Mouse (Mus musculus) 3134 (cell line): ENCODE measurements at regions not wholly inside any gene's neighbourhood (a gene's known extent, or its start where the extent isn't known, plus 50 kb on each side); places are given as distances from the start of the nearest gene placed in this dataset.

ENCODE experiments used
- DNase-seq: peaks from one replicate; pipeline ENCODE4 v3.0.0-alpha.2; 2011; ENCODE audit warnings: low spot score; ENCODE audit not compliant: insufficient read length; ENCODE audit errors: extremely low read depth

DNA sequence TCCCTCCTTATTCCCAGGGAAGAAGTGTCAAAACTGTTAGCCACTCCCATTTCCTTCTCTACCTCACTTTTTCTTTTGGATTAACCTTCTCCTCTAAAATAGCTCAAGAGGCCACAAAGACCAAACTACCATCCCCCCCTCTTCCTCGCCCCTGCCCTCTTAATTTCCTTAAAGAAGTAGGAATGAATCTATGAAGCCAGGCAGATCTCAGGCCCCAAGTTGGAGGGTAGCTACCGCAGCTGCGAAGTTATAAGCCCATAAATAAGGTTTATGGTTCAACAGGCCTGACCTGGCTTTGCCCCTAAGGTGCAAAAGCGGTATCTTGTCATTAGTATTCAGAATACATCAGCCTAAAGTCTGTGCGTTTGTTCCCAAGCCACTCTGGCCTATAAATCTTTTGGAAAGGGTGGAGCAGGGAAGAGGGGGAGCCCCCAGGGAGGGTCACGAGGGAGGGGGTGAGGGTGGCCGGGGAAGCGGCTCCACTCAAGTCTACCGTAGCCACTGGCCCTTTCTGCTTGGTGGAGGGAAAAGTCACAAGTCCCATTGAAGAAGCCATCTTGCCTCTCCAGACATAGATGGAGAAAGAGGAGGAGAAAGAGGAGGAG lies 103.4 kb downstream of the Sox9 start:
- DNase-seq = no peak

DNA sequence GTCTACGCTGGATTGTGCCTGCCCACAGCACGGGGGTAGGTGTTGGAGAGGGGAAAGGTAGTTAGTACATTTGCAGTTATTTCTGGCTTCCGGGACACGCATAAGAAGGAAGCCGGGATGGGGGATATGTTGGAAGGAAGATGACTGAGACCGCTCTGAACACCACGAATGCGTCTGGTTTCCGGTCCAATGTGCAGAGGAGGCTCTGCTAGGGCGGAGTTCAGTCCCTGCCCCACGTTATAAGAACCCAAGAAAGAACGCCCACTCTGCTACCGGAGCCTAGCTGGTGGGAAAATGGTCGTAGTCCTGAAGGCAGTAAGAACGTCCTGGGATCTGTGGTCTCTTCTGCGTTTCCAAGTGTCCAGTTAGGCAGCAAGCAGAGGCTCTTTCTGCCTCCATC lies 104.1 kb downstream of the Sox9 start:
- no peak for DNase-seq

DNA sequence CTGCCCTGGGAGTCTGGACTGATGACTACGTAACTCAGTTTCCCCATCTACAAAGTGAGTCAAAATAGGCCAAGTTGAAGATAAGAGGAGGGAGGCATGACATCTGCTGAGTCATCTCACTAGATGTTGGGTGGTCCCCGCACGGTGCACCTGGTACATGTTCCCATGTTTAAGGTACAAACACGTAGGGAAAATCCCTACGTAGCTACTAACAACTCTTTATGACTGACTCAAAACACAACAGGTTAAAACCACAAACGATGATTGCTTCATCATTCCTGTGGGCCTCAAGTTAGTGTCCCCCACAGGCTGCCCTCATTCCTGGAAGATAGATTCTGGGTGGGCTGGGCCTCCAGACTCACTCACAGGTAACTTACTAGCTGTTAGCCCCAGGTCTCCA lies 107.7 kb downstream of the Sox9 start:
- no peak for DNase-seq

DNA sequence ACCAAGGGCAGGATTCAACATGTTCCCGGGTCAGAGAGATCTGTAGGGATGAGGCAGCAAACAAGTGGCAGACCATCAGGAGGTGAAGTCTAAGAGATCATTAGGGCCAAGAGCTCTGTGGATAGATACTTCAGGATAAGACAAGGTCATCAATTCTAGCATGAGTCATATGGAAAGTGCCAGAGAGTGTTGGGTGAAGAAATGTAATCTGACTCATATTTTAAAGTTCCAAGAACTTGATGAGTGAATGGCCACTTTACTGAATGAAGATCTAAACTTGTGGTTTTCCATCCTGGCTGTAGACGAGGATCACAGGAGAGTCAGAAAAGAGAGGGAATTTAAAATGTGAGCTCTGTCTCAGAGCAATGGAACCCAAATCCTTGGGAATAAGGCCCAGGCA lies 115.6 kb downstream of the Sox9 start:
- peak; percentile 45 for DNase-seq

DNA sequence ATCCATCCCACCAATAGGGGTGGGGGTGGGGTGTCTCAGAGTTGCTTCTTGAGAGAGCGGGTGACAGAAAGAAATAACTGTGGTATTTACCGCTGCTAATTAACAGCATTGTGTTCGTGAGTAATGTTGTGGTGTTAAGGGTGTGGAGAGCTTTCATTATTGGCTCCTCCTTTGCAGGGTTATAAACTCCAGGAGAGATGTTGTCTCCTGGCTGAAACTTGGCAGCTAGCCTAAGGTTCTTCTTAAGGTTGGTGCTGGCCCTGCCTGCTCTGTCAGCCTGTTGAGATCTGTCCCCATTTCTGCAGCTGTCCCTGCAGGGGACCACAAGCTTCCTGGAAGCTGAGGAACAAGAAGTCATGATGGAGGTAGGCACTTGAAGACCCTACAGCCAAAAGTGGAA lies 120.6 kb downstream of the Sox9 start:
- DNase-seq = no peak

DNA sequence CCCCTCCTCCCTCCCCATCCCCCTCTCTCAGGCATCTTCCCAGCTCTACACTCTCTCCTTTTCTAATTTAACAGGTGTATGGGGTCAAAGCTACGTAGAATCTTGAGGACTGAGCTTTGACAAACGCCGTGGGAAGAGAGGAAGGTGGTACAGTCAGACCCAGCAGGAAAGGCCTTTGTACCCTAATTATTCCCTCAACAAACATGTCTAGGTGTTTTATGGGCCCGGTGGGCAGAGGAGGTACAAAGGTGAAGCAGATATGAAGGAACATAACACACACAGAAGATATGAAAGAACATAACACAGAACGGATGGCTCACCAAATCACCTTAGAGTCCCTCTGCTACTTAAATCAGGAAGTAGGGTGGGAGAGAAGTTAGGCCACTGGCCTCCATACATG lies 128.3 kb downstream of the Sox9 start:
- no peak for DNase-seq

DNA sequence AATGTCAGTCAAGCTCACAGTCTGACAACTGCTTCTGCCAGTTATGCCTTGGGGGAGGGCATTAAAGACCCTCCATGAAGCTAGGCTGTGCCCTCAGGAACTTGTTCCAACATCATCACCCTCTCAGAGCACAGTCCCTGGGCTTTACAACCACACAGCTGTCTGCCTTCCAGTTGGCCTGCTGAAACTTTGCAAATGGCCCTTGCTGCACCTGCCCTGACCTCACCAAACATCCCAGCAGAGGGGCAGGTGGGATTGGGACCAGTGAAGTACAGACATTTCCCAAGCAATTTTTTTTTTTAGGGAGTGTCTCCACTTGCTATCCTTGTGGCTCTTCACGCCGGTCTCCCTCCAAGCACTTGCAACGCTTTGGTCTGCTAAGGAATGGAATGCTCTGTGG lies 130.9 kb downstream of the Sox9 start:
- DNase-seq = no peak

DNA sequence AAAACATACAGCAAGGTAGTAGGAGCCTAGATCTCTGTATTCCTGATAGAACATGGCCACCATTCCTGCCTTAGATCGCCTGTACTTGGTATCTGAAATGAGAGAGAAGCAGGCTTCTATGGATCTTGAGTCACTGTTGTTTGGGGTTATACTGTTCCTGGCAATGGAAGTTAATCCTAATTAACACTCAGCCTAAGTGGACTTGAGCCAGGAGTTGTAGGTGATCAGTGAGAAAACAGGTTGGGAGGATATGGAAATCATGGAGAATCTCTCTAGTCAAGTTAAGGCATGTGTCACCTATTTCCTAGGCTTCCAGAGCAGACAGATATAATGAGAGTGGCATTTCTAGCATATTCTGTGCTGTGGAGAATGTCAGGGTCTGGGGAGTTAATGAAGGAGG lies 134.9 kb downstream of the Sox9 start:
- no peak for DNase-seq

DNA sequence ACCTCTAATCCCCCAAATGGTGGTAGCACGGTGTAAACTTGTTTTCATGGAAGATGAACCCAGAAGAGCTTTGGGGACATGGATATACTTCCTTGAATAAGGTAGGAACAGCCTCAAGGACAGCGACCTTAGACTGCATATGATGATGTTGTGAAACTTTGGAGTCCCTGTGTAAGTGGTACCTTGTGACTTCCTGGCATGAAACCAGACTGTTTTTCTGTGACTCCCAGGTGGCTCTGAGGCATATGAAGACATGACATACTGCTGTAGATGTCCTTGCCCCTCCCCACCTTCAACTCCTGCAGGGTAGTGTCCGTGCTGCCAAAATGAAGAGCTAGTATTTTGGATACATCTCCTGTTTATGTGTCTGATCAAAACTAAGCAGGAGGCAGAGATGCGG lies 138.1 kb downstream of the Sox9 start:
- no peak for DNase-seq

DNA sequence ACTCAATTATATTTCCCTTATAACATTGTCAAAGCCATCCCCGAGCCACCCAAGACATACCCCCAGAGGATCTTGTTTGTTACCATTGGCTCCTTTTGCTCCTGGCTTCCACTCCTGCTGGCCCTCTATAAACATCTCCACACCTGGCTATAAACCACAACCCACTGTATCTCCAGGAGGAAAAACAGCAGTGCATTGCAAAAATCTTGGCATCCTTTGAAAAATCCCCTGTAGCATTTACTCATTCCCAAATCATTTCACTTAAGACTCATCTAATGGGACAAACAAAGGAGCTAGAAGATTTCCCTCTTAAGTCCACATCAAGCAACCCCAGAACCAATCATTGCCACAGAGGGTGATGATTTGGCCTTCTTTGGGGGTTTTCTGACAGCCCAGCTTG lies 142.6 kb downstream of the Sox9 start:
- no peak for DNase-seq

DNA sequence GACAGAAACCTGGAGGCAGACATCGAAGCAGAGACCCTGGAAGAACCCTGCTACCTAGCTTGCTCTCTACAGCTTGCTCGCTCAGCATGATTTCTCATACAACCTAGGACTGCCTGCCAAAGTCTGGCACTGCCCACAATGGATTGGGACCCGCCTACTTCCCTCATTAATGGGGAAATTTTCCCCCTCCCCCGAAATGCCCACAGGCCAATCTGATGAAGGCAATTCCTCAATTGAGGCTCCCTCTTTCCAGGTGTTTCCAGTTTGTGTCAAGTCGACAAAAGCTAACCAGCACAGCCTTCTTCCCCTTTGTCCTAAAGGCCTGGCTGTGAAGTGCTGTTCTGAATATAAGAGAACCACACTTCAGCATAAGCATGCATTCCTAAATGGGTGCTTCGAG lies 143.1 kb downstream of the Sox9 start:
- no peak for DNase-seq

DNA sequence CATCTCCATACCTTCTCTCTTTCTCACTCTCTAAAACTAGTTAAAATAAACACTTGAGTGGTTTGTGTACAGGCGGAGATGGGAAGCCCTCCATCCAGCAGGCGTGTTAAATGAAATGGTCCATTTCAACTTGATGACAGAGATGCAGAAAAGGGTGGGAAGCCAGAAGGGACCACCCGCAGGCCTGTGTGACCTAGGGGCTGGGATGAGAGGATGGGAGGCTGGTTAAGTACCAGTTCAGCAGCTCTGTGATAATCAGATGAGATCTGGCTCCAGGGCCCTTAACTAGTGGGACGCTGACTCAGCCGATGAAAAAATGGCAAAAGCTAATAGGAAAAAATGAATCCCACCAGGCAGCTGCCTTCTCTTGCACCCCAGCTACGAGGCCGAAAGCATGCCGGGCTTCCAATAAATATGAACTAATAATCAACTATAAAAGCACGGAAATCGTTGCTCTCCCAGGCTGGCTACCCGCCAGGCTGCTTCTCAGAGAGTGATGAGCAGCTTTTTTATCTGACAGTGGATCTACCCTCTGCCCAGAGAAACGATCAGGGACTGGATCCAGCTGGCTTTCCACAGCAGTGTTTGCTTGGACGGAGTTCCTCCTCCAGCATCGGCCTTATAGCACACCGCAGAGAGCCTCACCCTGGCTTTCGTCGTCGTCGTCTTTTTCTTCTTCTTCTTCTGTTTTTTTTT lies 144.5 kb downstream of the Sox9 start:
- no peak for DNase-seq

DNA sequence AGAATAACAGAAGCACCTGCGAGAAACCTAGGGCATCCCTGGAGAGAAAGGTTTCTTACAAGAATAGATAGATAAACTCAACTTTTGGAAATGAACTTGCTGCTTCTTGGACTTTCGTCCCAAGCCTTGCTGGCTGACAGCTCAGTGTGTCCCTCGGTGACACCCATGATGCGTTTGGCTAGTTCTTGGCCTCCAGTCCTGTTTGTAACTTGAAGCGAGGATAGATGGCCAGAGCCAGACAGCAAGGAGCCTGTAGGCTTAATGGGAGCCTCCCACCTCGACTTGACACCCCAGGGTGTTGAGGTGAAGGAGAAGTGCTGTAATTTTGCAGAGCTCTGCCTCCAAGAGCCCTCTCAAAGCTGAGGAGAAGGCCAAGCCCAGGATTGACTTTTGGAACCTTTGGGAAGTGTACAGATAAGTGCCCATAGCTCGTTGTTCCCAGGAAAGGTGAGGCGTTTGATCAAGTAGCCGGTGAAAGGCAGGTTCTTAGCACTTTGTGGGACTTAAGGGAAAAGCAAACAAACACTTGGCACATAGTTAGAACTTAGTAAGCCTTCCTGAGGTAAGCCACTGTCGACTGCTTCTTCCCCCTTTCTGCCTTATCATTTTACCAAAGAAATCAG lies 148.3 kb downstream of the Sox9 start:
- DNase-seq = no peak

DNA sequence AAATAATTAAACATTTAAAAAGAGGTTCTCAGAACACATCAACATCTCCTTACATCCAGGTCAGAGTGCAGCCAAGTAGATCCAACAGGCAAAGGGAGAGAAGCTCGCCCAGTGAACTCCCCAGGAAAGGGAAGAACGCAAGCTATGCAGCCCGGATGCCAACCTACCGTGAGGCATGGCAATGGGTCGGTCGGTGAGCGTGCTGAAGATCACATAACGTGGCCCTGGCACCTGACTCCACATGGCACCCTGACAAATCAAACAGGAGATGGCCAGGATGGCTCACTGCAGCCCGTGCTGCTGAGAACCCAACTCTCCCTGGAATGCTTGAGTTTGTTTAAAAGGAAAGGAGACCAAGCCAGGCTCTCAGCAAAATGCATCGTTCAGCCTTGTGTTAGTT lies 156.0 kb downstream of the Sox9 start:
- DNase-seq = peak; percentile 3

DNA sequence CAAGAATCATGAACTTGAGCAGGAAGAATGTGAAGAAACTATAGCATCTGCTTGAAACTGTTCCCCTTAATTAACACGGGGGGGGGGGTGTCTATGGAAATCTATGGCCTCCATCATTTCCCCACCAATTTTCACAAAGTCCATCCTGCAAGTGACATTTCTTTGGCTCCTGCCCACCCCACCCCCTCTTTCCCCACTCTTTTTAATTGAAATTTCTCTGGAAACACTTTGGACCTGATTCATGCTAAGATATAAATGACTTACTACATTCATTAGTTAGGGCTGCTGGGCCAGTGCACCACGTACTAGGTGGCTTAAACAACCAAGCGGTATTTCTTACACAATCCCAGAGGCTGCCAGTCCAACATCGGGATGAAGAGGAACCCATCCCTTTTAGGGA lies 169.4 kb downstream of the Sox9 start:
- no peak for DNase-seq

DNA sequence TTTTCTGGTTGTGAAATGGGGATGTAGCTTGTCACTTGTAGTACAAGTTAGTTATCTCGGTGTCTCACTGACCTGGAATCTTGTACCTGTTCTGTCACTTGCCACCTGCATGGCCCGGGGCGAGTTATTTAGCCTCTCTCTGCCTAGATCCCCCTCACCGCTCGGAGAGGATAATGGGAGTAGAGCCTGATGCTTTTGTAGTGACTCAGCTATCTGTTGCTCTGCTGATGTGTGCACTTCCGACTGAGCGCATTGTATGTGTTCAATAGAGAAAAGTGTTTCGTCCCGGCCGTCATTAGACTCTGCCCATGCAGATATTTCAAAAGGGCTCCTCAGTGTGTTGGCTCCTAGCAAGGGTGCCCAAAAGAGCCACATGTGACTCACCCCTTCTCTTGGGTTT lies 170.3 kb downstream of the Sox9 start:
- DNase-seq = no peak

DNA sequence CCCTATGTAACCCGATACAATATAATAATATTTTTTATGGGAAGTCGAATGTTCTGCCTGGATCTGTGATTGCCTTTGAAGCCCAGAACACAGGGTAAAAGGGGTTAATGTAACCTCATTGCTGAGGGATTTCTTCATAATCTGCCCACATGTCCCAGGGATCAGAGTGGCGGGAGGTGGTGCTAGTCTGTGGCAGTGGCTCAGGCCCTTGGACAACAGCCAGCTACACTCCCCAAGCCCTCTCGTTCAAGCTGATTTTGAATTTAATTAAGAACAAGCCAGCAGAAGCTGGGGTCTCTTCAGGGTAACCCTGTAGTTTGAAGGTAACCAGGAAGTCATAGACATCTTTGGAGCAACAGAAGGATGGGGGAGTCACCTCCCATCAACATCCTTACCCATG lies 171.5 kb downstream of the Sox9 start:
- DNase-seq = no peak

DNA sequence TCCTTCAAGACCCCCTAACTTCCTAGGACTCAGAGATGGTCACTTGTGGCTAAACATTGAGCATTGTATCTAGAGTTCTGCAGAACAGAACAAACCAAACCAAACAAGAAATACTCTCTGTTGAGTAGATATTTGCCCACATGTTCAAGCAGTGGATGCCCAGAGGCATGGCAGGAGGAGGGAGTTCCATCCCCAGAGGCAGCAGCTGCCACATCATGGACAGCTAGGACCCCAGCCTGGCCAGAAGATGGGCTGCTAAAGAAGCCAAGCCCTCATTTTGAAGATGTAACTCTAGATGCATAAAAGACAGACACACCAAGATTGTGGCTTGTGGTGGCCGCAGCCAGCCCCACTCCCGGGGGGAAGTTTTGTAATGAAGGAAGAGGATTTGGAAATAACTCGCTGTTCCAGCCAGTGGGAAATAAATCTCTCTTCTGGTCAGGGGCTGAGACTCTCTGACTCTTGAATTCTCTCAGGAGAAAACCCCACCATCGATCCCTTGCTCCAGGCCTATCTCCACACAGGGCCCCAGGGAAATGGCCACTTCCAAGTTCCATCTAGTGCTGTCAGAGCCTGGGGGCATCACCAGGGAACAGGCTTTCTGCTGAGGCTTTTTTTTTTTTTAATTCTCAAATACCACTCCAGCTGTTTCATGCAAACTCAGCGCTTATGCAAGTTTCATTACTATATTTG lies 174.9 kb downstream of the Sox9 start:
- no peak for DNase-seq

DNA sequence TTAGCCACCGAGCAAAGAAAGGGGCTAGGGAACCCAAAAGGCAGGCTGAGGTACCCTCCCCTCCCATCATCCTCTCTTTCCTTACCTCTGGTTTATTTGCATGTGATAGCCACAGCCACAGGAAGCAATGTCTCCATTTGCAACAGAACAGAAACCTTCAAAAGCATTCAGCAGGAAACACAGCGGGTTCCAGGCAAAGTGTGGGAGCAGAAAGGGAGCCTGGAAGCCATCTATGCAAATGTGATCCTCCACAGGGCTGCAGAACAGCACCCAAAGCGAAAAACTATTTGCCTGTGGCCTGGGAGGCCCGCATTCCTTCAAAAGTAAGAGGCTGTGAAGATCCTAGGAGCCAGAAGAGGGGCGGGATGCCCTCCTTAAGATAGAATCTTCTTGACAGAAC lies 177.6 kb downstream of the Sox9 start:
- no peak for DNase-seq

DNA sequence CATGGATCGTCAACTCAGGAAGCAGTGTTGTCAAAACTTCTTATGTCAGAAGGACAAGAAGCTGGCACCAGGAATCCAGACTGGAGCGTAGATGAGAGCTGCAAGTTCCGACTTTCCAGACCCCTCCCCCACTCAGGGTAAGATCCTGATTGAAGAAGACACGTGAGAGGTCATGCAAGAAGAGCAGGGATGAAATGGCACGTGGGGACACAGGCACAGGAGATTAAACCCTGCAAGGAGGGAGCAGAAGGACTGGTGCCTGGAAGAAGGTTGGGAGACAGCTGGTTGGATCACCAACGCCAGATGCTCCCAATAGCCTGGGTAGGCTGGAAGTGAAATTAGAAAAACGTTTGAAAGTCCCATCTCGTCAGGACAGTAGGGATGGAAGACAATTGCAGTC lies 191.3 kb downstream of the Sox9 start:
- no peak for DNase-seq

DNA sequence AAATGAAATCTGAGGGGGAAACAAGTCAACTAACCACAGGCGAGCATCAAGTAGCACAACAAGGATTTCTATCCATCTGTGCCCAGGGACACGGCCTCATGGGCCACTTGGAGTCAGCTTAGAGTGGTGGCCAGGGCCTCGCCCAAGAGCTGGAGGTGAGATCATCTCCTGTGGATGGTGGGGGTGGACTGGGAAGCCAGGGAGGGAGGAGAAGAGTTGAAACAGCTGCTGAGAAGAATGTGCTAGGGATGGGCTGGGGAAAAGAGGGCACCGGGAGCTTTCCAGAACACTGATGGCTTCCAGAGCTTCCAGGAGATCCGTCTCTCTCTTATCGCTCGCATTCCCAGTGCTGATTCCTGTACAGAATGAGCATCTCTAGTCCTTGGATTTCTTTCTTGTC lies 192.9 kb downstream of the Sox9 start:
- DNase-seq = peak; percentile 17
